Mouse (Mus musculus) C2C12 (cell line): ENCODE results near the gene Zfp866.

Experiments used
- CEBPB ChIP-seq: IDR thresholded peaks from one replicate; pipeline ENCODE4 v1.6.1; 2011; ENCODE audit warnings: low read depth, mild to moderate bottlenecking, control low read depth, moderate library complexity
- CTCF ChIP-seq: IDR thresholded peaks from one replicate; pipeline ENCODE4 v1.5.1; 2011; ENCODE audit not compliant: control insufficient read depth, insufficient read depth, insufficient read length
- MAX ChIP-seq: IDR thresholded peaks from one replicate; pipeline ENCODE4 v1.6.1; 2011; ENCODE audit warnings: mild to moderate bottlenecking, control low read depth
- MYOD1 ChIP-seq: IDR thresholded peaks from one replicate; pipeline ENCODE4 v1.6.1; 2011; ENCODE audit warnings: low read depth; ENCODE audit not compliant: control insufficient read depth, insufficient read length
- USF1 ChIP-seq: IDR thresholded peaks from one replicate; pipeline ENCODE4 v1.6.1; 2011; ENCODE audit warnings: low read depth, mild to moderate bottlenecking, control low read depth, moderate library complexity

GRCm38 (mm10) chr8:69752437-69752836, 38.5 kb downstream of the Zfp866 start:
- no peak for TF ChIP-seq CTCF
- no peak for TF ChIP-seq CEBPB
- TF ChIP-seq MYOD1: no peak
- TF ChIP-seq USF1: no peak
- TF ChIP-seq MAX: no peak
